Mouse (Mus musculus): ENCODE results near the gene 1700020N01Rik. TPM values are rescaled to one million over a fixed set of nuclear protein-coding genes. Genes with fewer than 3 reads are reported as not detected.
A peak's percentile ranks its signal among the peaks of the same experiment; 100 is the strongest.

Gene 1700020N01Rik
- polyA plus RNA-seq, 2 experiments: not detected

- 30% methylated on average over 6 of the region's 6 CpGs for WGBS (ENCODE audit: insufficient replicate concordance)
- Histone ChIP-seq H3K9me3 (ENCODE audit: control insufficient read depth, low read length) (no peaks in the 10 kb centered on the region), H3K4me2 (ENCODE audit: low read depth) (no peak overlapping the region), H3K4me1 (replicated peaks; ENCODE audit: control insufficient read depth in 2 of 2, insufficient read depth in 2 of 2, low read length in 1 of 2) (no peaks in the 10 kb centered on the region; a peak in 1 of 4 replicates), H3K9ac (replicated peaks) (no peak overlapping the region), H3K27me3 (ENCODE audit: control insufficient read depth, insufficient read depth, low read length) (no peaks in the 10 kb centered on the region), H3K36me3 (replicated peaks; ENCODE audit: control insufficient read depth, insufficient read depth, low read depth) (no peaks in the 10 kb centered on the region), H3K4me3 (ENCODE audit: insufficient read depth in 1 of 2, low read depth in 2 of 2, low read length in 2 of 2) (no peak overlapping the region), H3K27ac (no peak overlapping the region)
- ATAC-seq (ENCODE audit: insufficient read depth): no peak
- DNase-seq (ENCODE audit: low read depth in 3 of 3, low spot score in 3 of 3): no peak
- TF ChIP-seq EP300 (IDR thresholded peaks at IDR 0.05; ENCODE audit: low read depth) (no peak), CTCF (IDR thresholded peaks at IDR 0.05; ENCODE audit: low read depth) (no peak)
These were observed 43.8 kb downstream of the 1700020N01Rik start for GRCm38 (mm10) chr10:21636711-21637081.

GRCm38 (mm10) chr10:21651388-21651787 lies 58.4 kb downstream of the 1700020N01Rik start:
- no peaks in the 10 kb centered on the region for H3K36me3 ChIP-seq (replicated peaks; ENCODE audit: control insufficient read depth, insufficient read depth, low read depth)
- 65% methylated on average over 4 of the region's 4 CpGs for WGBS (ENCODE audit: insufficient replicate concordance)
- no peaks in the 10 kb centered on the region for H3K4me1 ChIP-seq (replicated peaks; ENCODE audit: control insufficient read depth in 2 of 2, insufficient read depth in 2 of 2, low read length in 1 of 2)
- no peak overlapping the region for H3K4me2 ChIP-seq (ENCODE audit: low read depth)
- TF ChIP-seq EP300 (IDR thresholded peaks at IDR 0.05; ENCODE audit: low read depth) (no peak), CTCF (IDR thresholded peaks at IDR 0.05; ENCODE audit: low read depth) (no peak)
- no peak for DNase-seq (ENCODE audit: low read depth in 3 of 3, low spot score in 3 of 3)
- no peak for ATAC-seq (ENCODE audit: insufficient read depth)
- H3K9me3 ChIP-seq (ENCODE audit: control insufficient read depth, low read length): no peaks in the 10 kb centered on the region
- no peaks in the 10 kb centered on the region for H3K27me3 ChIP-seq (ENCODE audit: control insufficient read depth, insufficient read depth, low read length)
- H3K9ac ChIP-seq (replicated peaks): no peak overlapping the region
- no peak overlapping the region for H3K4me3 ChIP-seq (ENCODE audit: insufficient read depth in 1 of 2, low read depth in 2 of 2, low read length in 2 of 2)
- no peak overlapping the region for H3K27ac ChIP-seq

- no peaks in the 10 kb centered on the region for H3K9me3 ChIP-seq (ENCODE audit: control insufficient read depth, low read length)
- H3K27me3 ChIP-seq (ENCODE audit: control insufficient read depth, insufficient read depth, low read length): no peaks in the 10 kb centered on the region
- H3K27ac ChIP-seq: no peak overlapping the region
- TF ChIP-seq EP300 (IDR thresholded peaks at IDR 0.05; ENCODE audit: low read depth) (no peak), CTCF (IDR thresholded peaks at IDR 0.05; ENCODE audit: low read depth) (no peak)
- no peak overlapping the region for H3K9ac ChIP-seq (replicated peaks)
- ATAC-seq (ENCODE audit: insufficient read depth) (no peak), DNase-seq (ENCODE audit: low read depth in 3 of 3, low spot score in 3 of 3) (no peak)
- H3K4me3 ChIP-seq (ENCODE audit: insufficient read depth in 1 of 2, low read depth in 2 of 2, low read length in 2 of 2): no peak overlapping the region
- H3K4me2 ChIP-seq (ENCODE audit: low read depth): no peak overlapping the region
- 74% methylated on average over 24 of the region's 24 CpGs for WGBS (ENCODE audit: insufficient replicate concordance)
- H3K36me3 ChIP-seq (replicated peaks; ENCODE audit: control insufficient read depth, insufficient read depth, low read depth): no peaks in the 10 kb centered on the region
- H3K4me1 ChIP-seq (replicated peaks; ENCODE audit: control insufficient read depth in 2 of 2, insufficient read depth in 2 of 2, low read length in 1 of 2): no peaks in the 10 kb centered on the region
These were observed 59.7 kb downstream of the 1700020N01Rik start for GRCm38 (mm10) chr10:21652426-21653345.

- Histone ChIP-seq H3K4me1 (replicated peaks; ENCODE audit: control insufficient read depth in 2 of 2, insufficient read depth in 2 of 2, low read length in 1 of 2) (no peaks in the 10 kb centered on the region), H3K4me3 (ENCODE audit: insufficient read depth in 1 of 2, low read depth in 2 of 2, low read length in 2 of 2) (no peak overlapping the region), H3K27ac (no peak overlapping the region), H3K4me2 (ENCODE audit: low read depth) (no peak overlapping the region), H3K36me3 (replicated peaks; ENCODE audit: control insufficient read depth, insufficient read depth, low read depth) (no peaks in the 10 kb centered on the region), H3K27me3 (ENCODE audit: control insufficient read depth, insufficient read depth, low read length) (no peaks in the 10 kb centered on the region), H3K9me3 (ENCODE audit: control insufficient read depth, low read length) (no peaks in the 10 kb centered on the region), H3K9ac (replicated peaks) (no peak overlapping the region)
- TF ChIP-seq EP300 (IDR thresholded peaks at IDR 0.05; ENCODE audit: low read depth) (no peak), CTCF (IDR thresholded peaks at IDR 0.05; ENCODE audit: low read depth) (0 out of 2 replicates have a peak, but pooled peaks have one; percentile 7)
- 68% methylated on average over 7 of the region's 7 CpGs for WGBS (ENCODE audit: insufficient replicate concordance)
- ATAC-seq (ENCODE audit: insufficient read depth) (no peak), DNase-seq (ENCODE audit: low read depth in 3 of 3, low spot score in 3 of 3) (no peak)
These were observed 60.5 kb downstream of the 1700020N01Rik start for GRCm38 (mm10) chr10:21653469-21653868.

GRCm38 (mm10) chr10:21659576-21660246 lies 66.8 kb downstream of the 1700020N01Rik start:
- H3K4me1 ChIP-seq (replicated peaks; ENCODE audit: control insufficient read depth in 2 of 2, insufficient read depth in 2 of 2, low read length in 1 of 2): no peaks in the 10 kb centered on the region
- no peaks in the 10 kb centered on the region for H3K27me3 ChIP-seq (ENCODE audit: control insufficient read depth, insufficient read depth, low read length)
- H3K36me3 ChIP-seq (replicated peaks; ENCODE audit: control insufficient read depth, insufficient read depth, low read depth): no peaks in the 10 kb centered on the region
- ATAC-seq (ENCODE audit: insufficient read depth): no peak
- no peak overlapping the region for H3K27ac ChIP-seq
- H3K9me3 ChIP-seq (ENCODE audit: control insufficient read depth, low read length): no peaks in the 10 kb centered on the region
- H3K9ac ChIP-seq (replicated peaks): no peak overlapping the region
- H3K4me3 ChIP-seq (ENCODE audit: insufficient read depth in 1 of 2, low read depth in 2 of 2, low read length in 2 of 2): no peak overlapping the region
- WGBS (ENCODE audit: insufficient replicate concordance): 57% methylated on average over 8 of the region's 8 CpGs
- DNase-seq (ENCODE audit: low read depth in 3 of 3, low spot score in 3 of 3): no peak
- TF ChIP-seq EP300 (IDR thresholded peaks at IDR 0.05; ENCODE audit: low read depth) (no peak), CTCF (IDR thresholded peaks at IDR 0.05; ENCODE audit: low read depth) (no peak)
- no peak overlapping the region for H3K4me2 ChIP-seq (ENCODE audit: low read depth)

Measured in liver, embryonic 14.5 days (tissue).